ENCODE assay signal across 8 mouse cellular contexts in the genomic region with DNA sequence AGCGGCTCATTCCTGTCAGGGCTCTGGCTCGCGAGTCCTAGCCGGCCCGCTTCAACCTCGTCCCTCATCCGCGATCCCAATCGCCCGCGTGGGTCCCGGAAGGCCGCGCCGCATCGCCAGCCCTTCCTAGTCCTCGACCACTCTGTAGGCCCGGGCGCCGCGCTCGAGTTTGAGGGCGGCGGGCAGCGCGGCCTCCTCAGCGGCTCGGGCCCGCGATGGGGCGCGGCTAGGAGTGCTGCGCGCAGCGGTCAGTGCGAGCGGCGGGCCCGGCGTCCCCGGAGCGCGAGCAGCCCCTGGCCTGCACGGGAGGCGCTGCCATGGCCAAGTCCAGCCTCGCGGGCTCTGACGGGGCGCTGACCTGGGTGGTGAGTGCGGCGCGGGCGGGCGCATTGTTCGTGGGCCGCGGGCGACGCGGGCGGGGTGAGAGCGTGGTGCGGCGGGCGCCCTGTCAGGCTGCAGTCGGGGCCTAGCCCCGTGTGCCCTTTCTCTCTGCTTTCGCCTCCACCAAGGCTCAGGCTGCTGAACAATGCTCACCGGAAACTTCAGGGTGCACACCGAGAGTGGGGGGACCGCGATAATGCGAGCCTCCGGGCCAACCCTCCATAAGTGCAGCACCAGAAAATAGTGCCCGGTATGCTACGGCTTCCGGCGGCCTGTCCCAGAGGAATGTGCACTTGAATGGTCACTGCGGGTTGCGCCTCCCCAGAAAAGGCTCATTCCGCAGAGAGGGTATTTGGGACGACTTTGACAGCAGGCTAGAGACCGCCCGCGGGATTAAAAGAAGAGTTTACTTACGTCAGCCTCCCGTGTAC. TPM values are rescaled to one million over a fixed set of nuclear protein-coding genes. Genes with fewer than 3 reads are reported as not detected.
DNase-seq lines count a peak whose midpoint lies in the region; ATAC-seq and TF ChIP-seq lines count a peak whose summit lies in the region.

No protein-coding gene starts in this region.

- peak; percentile 52 for ATAC-seq in forebrain, embryonic 14.5 days
- peak; percentile 59 for ATAC-seq in lung, embryonic 14.5 days (ENCODE audit: insufficient read depth)
- peak; percentile 18 for ATAC-seq in neutrophil, adult 5-6 weeks (ENCODE audit: extremely low read depth, insufficient number of reproducible peaks, low FRiP score, poor library complexity, severe bottlenecking)

- no peaks in the 10 kb centered on the region for H3K36me3 ChIP-seq in E14TG2a.4 (ENCODE audit: insufficient read depth, low read length)
- H3K36me3 ChIP-seq in forebrain, embryonic 14.5 days (ENCODE audit: control insufficient read depth, insufficient read depth, low read length): no peaks in the 10 kb centered on the region
- no peaks in the 10 kb centered on the region for H3K36me3 ChIP-seq in lung, embryonic 14.5 days (ENCODE audit: insufficient read depth)

- DNase-seq in cerebellum, adult 11 months: peak; percentile 68
- DNase-seq in forebrain, embryonic 14.5 days (ENCODE audit: low spot score): peak; percentile 53
- DNase-seq in heart, postnatal 25 days (ENCODE audit: low spot score): peak; percentile 34
- DNase-seq in layer of hippocampus, adult 18-20 months (ENCODE audit: low spot score in 2 of 2): peak; percentile 30 to 58
- DNase-seq in lung, embryonic 14.5 days: peak; percentile 78
- DNase-seq in testis, postnatal 14 days (ENCODE audit: low spot score): peak; percentile 85

- peak overlapping the region; percentile 89 for H3K4me3 ChIP-seq in E14TG2a.4 (replicated peaks; ENCODE audit: low read length)
- H3K4me3 ChIP-seq in forebrain, embryonic 14.5 days (ENCODE audit: low read depth, low read length): peak overlapping the region; percentile 94
- peak overlapping the region; percentile 87 for H3K4me3 ChIP-seq in lung, embryonic 14.5 days (ENCODE audit: low read depth, low read length)

- H3K27me3 ChIP-seq in E14TG2a.4 (ENCODE audit: insufficient read depth, low read length): peaks cover 4% of the 10 kb centered on the region
- no peaks in the 10 kb centered on the region for H3K27me3 ChIP-seq in forebrain, embryonic 14.5 days (replicated peaks; ENCODE audit: control insufficient read depth, insufficient read depth, low read length)
- H3K27me3 ChIP-seq in lung, embryonic 14.5 days (ENCODE audit: insufficient read depth, low read length): no peaks in the 10 kb centered on the region

- H3K9me3 ChIP-seq in E14TG2a.4 (ENCODE audit: low read length): no peaks in the 10 kb centered on the region
- H3K9me3 ChIP-seq in forebrain, embryonic 14.5 days (replicated peaks; ENCODE audit: control insufficient read depth, low read length): no peaks in the 10 kb centered on the region
- H3K9me3 ChIP-seq in lung, embryonic 14.5 days (ENCODE audit: low read depth, low read length): no peaks in the 10 kb centered on the region

- peaks cover 21% of the 10 kb centered on the region for H3K4me1 ChIP-seq in E14TG2a.4 (replicated peaks; ENCODE audit: low read depth, low read length)
- peaks cover 17% of the 10 kb centered on the region; the same call in 1 of the 2 replicates for H3K4me1 ChIP-seq in forebrain, embryonic 14.5 days (ENCODE audit: control insufficient read depth, insufficient read depth, low read length)
- peaks cover 4% of the 10 kb centered on the region; the same call in 1 of the 2 replicates for H3K4me1 ChIP-seq in lung, embryonic 14.5 days (ENCODE audit: insufficient read depth)

- peak overlapping the region; percentile 64 for H3K4me2 ChIP-seq in forebrain, embryonic 14.5 days (ENCODE audit: low read length)
- peak overlapping the region; percentile 81 for H3K4me2 ChIP-seq in lung, embryonic 14.5 days

- H3K27ac ChIP-seq in forebrain, embryonic 14.5 days (ENCODE audit: low read depth, low read length): peak overlapping the region; percentile 99
- H3K27ac ChIP-seq in lung, embryonic 14.5 days (ENCODE audit: low read depth): peak overlapping the region; percentile 98

- peak overlapping the region; percentile 99 for H3K9ac ChIP-seq in forebrain, embryonic 14.5 days (ENCODE audit: low read length)
- H3K9ac ChIP-seq in lung, embryonic 14.5 days: peak overlapping the region; percentile 95

- no peak for TF ChIP-seq CTCF in E14TG2a.4 (conservative IDR thresholded peaks at IDR 0.05; ENCODE audit: low read length)
- TF ChIP-seq CTCF in lung, embryonic 14.5 days (IDR thresholded peaks at IDR 0.05; ENCODE audit: low read depth): no peak

- intact Hi-C loops in heart, postnatal 25 days (cut with DNase I): loop anchor here (2.0 to 5.0 kb wide), 2 partner anchors 51 to 118 kb away; a partner anchor contains a TSS

- under 1% methylated on average over 72 of the region's 87 CpGs for WGBS in forebrain, embryonic 14.5 days
- under 1% methylated on average over 87 of the region's 87 CpGs for WGBS in lung, embryonic 14.5 days

RNA-seq across cellular contexts. Expression of a gene that starts 0.6 kb away (rescaled TPM):
- polyA plus RNA-seq in forebrain, embryonic 14.5 days (2014; fragmentation: Nextera tagmentation; extraction: Ambion mirVana): 126 and 140 TPM in 2 replicates
- 10 to 100 TPM; 62.4 to 67.5 TPM for total RNA-seq in heart, postnatal 25 days (2021)
- 10 to 100 TPM; 70.8 to 82.3 TPM for total RNA-seq in layer of hippocampus, adult 18-20 months (2021)
- polyA plus RNA-seq in lung, embryonic 14.5 days (2014; fragmentation: Nextera tagmentation; extraction: Ambion mirVana): 101 and 103 TPM in 2 replicates
- total RNA-seq in neutrophil, adult 5-6 weeks (2017): 302 and 306 TPM in 2 replicates

Comparison
In these comparisons a context has a peak if more than half of its experiments do, and no peak if none do; other contexts are left out.
1. Peak in every context shown above with its lines: DNase-seq, ATAC-seq, H3K4me3 ChIP-seq and H3K27ac ChIP-seq.
2. DNase-seq: peak in every context shown above with its lines; median percentile 85 in testis, postnatal 14 days; 78 in lung, embryonic 14.5 days; 68 in cerebellum, adult 11 months; 53 in forebrain, embryonic 14.5 days; 44 in layer of hippocampus, adult 18-20 months; 34 in heart, postnatal 25 days.